Comparison of ENCODE assay signal across 8 mouse cellular contexts in genomic region chr2:165055905-165056304, GRCm38 (mm10). TPM values are rescaled to one million over a fixed set of nuclear protein-coding genes. Genes with fewer than 3 reads are reported as not detected.
DNase-seq lines count a peak whose midpoint lies in the region; ATAC-seq and TF ChIP-seq lines count a peak whose summit lies in the region.

No protein-coding gene starts in this region.

- peak; percentile 52 to 61 for DNase-seq in heart, adult 2 months
- peak; percentile 58 for DNase-seq in kidney, adult 2 months
- DNase-seq in lung, postnatal 0 days (ENCODE audit: low spot score), result peak; percentile 48
- no peak for DNase-seq in testis, postnatal 14 days (ENCODE audit: low spot score)
- no peak for DNase-seq in cerebellum, adult 2 months
- DNase-seq in c-Kit-positive CD71-positive TER-119-positive erythroid progenitor cells, embryonic 14.5 days (ENCODE audit: low spot score), result no peak

- peak overlapping the region; percentile 58 for H3K4me2 ChIP-seq in lung, postnatal 0 days (replicated peaks; ENCODE audit: low read depth, low read length)

- H3K4me3 ChIP-seq in erythroblast, embryonic 14.5 days (replicated peaks), result peak overlapping the region; percentile 42
- peak overlapping the region; percentile 49 for H3K4me3 ChIP-seq in heart, adult 2 months
- peak overlapping the region; percentile 48 for H3K4me3 ChIP-seq in kidney, adult 2 months (ENCODE audit: insufficient read depth, low read depth, low read length)
- H3K4me3 ChIP-seq in lung, postnatal 0 days (ENCODE audit: low read depth, low read length), result peak overlapping the region; percentile 48
- no peak overlapping the region for H3K4me3 ChIP-seq in cerebellum, adult 2 months (replicated peaks; ENCODE audit: insufficient read depth, low read depth, low read length)

- no peak for TF ChIP-seq POLR2A in heart, adult 2 months (IDR thresholded peaks at IDR 0.05; ENCODE audit: insufficient read depth, low read depth, low read length)
- TF ChIP-seq POLR2A in kidney, adult 2 months (IDR thresholded peaks at IDR 0.05; ENCODE audit: low read depth, low read length), result no peak
- TF ChIP-seq POLR2A in cerebellum, adult 2 months (IDR thresholded peaks at IDR 0.05; ENCODE audit: borderline replicate concordance, insufficient read depth, low read length), result no peak

- H3K36me3 ChIP-seq in erythroblast, embryonic 14.5 days (ENCODE audit: control insufficient read depth), result no peaks in the 10 kb centered on the region
- no peaks in the 10 kb centered on the region for H3K36me3 ChIP-seq in heart, adult 2 months (ENCODE audit: control insufficient read depth, insufficient read depth, low read length)
- no peaks in the 10 kb centered on the region for H3K36me3 ChIP-seq in kidney, adult 2 months (ENCODE audit: control insufficient read depth, insufficient read depth, low read length)
- H3K36me3 ChIP-seq in lung, postnatal 0 days (ENCODE audit: insufficient read depth, low read length), result no peaks in the 10 kb centered on the region

- H3K27ac ChIP-seq in heart, adult 2 months, result peak overlapping the region; percentile 66
- peak overlapping the region; percentile 42; the same call in 1 of the 2 replicates for H3K27ac ChIP-seq in kidney, adult 2 months (ENCODE audit: insufficient read depth, low read depth, low read length)
- H3K27ac ChIP-seq in lung, postnatal 0 days (ENCODE audit: low read length), result peak overlapping the region; percentile 68
- no peak overlapping the region for H3K27ac ChIP-seq in cerebellum, adult 2 months (ENCODE audit: insufficient read depth, low read length)

- peak overlapping the region; percentile 52 for H3K9ac ChIP-seq in heart, adult 2 months (ENCODE audit: low read depth, low read length)
- no peak overlapping the region for H3K9ac ChIP-seq in lung, postnatal 0 days (replicated peaks; ENCODE audit: low read depth)

- H3K9me3 ChIP-seq in erythroblast, embryonic 14.5 days (ENCODE audit: control insufficient read depth, low read length), result peaks cover 9% of the 10 kb centered on the region
- no peaks in the 10 kb centered on the region for H3K9me3 ChIP-seq in lung, postnatal 0 days (ENCODE audit: low read length)

- H3K4me1 ChIP-seq in erythroblast, embryonic 14.5 days (ENCODE audit: control insufficient read depth), result no peaks in the 10 kb centered on the region
- H3K4me1 ChIP-seq in heart, adult 2 months (ENCODE audit: control insufficient read depth, insufficient read depth, low read length), result peaks cover 4% of the 10 kb centered on the region
- no peaks in the 10 kb centered on the region for H3K4me1 ChIP-seq in kidney, adult 2 months (ENCODE audit: control insufficient read depth, insufficient read depth, low read length)
- peaks cover 11% of the 10 kb centered on the region for H3K4me1 ChIP-seq in lung, postnatal 0 days (ENCODE audit: insufficient read depth, low read depth, low read length)
- H3K4me1 ChIP-seq in cerebellum, adult 2 months (ENCODE audit: control insufficient read depth, insufficient read depth, low read length), result peaks cover 3% of the 10 kb centered on the region; the same call in 1 of the 2 replicates

- no peak for ATAC-seq in erythroblast, adult 5-6 weeks (replicated peaks; ENCODE audit: low FRiP score, poor library complexity, severe bottlenecking)
- peak; percentile 77 for ATAC-seq in lung, postnatal 0 days

- no peak for TF ChIP-seq CTCF in heart, adult 2 months (IDR thresholded peaks at IDR 0.05)
- TF ChIP-seq CTCF in kidney, adult 2 months (conservative IDR thresholded peaks at IDR 0.05; ENCODE audit: insufficient read depth, insufficient read length, low read depth, low read length), result no peak
- 0 out of 2 replicates have a peak, but pooled peaks have one; percentile 6 for TF ChIP-seq CTCF in lung, postnatal 0 days (IDR thresholded peaks at IDR 0.05)
- no peak for TF ChIP-seq CTCF in cerebellum, adult 2 months (IDR thresholded peaks at IDR 0.05; ENCODE audit: borderline replicate concordance, insufficient read depth, low read depth, low read length)

- TF ChIP-seq EP300 in heart, adult 2 months (IDR thresholded peaks at IDR 0.05; ENCODE audit: insufficient read depth, low read depth, low read length), result 0 out of 2 replicates have a peak, but pooled peaks have one; percentile 10
- TF ChIP-seq EP300 in lung, postnatal 0 days (IDR thresholded peaks at IDR 0.05), result no peak

- intact Hi-C loops in heart, adult 2 months (cut with DNase I), result no loop called here

- WGBS in heart, adult 2 months, result 4% methylated on average over 7 of the region's 7 CpGs
- WGBS in kidney, adult 2 months, result 5% methylated on average over 7 of the region's 7 CpGs
- WGBS in lung, postnatal 0 days, result 2% methylated on average over 7 of the region's 7 CpGs
- 18% methylated on average over 7 of the region's 7 CpGs for WGBS in cerebellum, adult 2 months

- no peaks in the 10 kb centered on the region for H3K79me2 ChIP-seq in heart, adult 2 months (replicated peaks; ENCODE audit: control insufficient read depth, insufficient read depth, low read length)

- peaks cover 24% of the 10 kb centered on the region for H3K27me3 ChIP-seq in erythroblast, embryonic 14.5 days (ENCODE audit: control insufficient read depth)
- no peaks in the 10 kb centered on the region for H3K27me3 ChIP-seq in heart, adult 2 months (ENCODE audit: control insufficient read depth, insufficient read depth, low read length)
- H3K27me3 ChIP-seq in kidney, adult 2 months (replicated peaks; ENCODE audit: control insufficient read depth, insufficient read depth, low read length), result no peaks in the 10 kb centered on the region
- no peaks in the 10 kb centered on the region for H3K27me3 ChIP-seq in lung, postnatal 0 days (replicated peaks; ENCODE audit: insufficient read depth, low read length)
- H3K27me3 ChIP-seq in cerebellum, adult 2 months (ENCODE audit: control insufficient read depth, insufficient read depth, low read length), result no peaks in the 10 kb centered on the region

RNA-seq across cellular contexts. Expression of gene Cd40, which starts 0.5 kb away (rescaled TPM):
- 0.02 TPM in 1 of 2 replicates, not detected in the other for polyA plus RNA-seq in erythroblast, embryonic 14.5 days (2012)
- total RNA-seq in erythroblast, adult 5-6 weeks (2015; ENCODE audit: low replicate concordance), result 10.2 TPM in 1 of 2 replicates, not detected in the other
- total RNA-seq in erythroblast, adult 5-6 weeks (2017; ENCODE audit: low replicate concordance), result 3.6 and 5.1 TPM in 2 replicates
- total RNA-seq in heart, adult 2 months (2021), result 1 to 10 TPM; 2.0 to 2.2 TPM
- 4.6 and 7.1 TPM in 2 replicates for polyA plus RNA-seq in heart, adult 2 months (2012; rRNA removed)
- polyA plus RNA-seq in kidney, adult 2 months (2012; rRNA removed), result 6.1 and 11.2 TPM in 2 replicates
- 57.9 and 77.5 TPM in 2 replicates for polyA plus RNA-seq in lung, postnatal 0 days (2015; fragmentation: Nextera tagmentation; extraction: Ambion mirVana)
- polyA plus RNA-seq in cerebellum, adult 2 months (2012; rRNA removed), result 2.1 TPM in 2 replicates

RNA-seq across cellular contexts. Expression of gene Ncoa5, which starts 21.2 kb away (rescaled TPM):
- polyA plus RNA-seq in erythroblast, embryonic 14.5 days (2012), result 1.7 and 1.8 TPM in 2 replicates
- 1.2 and 5.4 TPM in 2 replicates for total RNA-seq in erythroblast, adult 5-6 weeks (2015; ENCODE audit: low replicate concordance)
- total RNA-seq in erythroblast, adult 5-6 weeks (2017; ENCODE audit: low replicate concordance), result 10.3 and 15.6 TPM in 2 replicates
- 10 to 100 TPM; 18.6 to 20.6 TPM for total RNA-seq in heart, adult 2 months (2021)
- 16.4 and 21.2 TPM in 2 replicates for polyA plus RNA-seq in heart, adult 2 months (2012; rRNA removed)
- 31.3 and 34.4 TPM in 2 replicates for polyA plus RNA-seq in kidney, adult 2 months (2012; rRNA removed)
- polyA plus RNA-seq in lung, postnatal 0 days (2015; fragmentation: Nextera tagmentation; extraction: Ambion mirVana), result 21.6 and 28.7 TPM in 2 replicates
- polyA plus RNA-seq in cerebellum, adult 2 months (2012; rRNA removed), result 54.9 and 56.7 TPM in 2 replicates

RNA-seq across cellular contexts. Expression of gene 1700025C18Rik, which starts 34.6 kb away (rescaled TPM):
- not detected in 2 replicates for polyA plus RNA-seq in erythroblast, embryonic 14.5 days (2012)
- not detected in 2 replicates for total RNA-seq in erythroblast, adult 5-6 weeks (2015; ENCODE audit: low replicate concordance)
- not detected in 2 replicates for total RNA-seq in erythroblast, adult 5-6 weeks (2017; ENCODE audit: low replicate concordance)
- total RNA-seq in heart, adult 2 months (2021), result not detected
- polyA plus RNA-seq in heart, adult 2 months (2012; rRNA removed), result not detected in 2 replicates
- not detected in 2 replicates for polyA plus RNA-seq in kidney, adult 2 months (2012; rRNA removed)
- not detected in 2 replicates for polyA plus RNA-seq in lung, postnatal 0 days (2015; fragmentation: Nextera tagmentation; extraction: Ambion mirVana)
- not detected in 2 replicates for polyA plus RNA-seq in cerebellum, adult 2 months (2012; rRNA removed)

Comparison
In these comparisons a context has a peak if more than half of its experiments do, and no peak if none do; other contexts are left out.
1. DNase-seq: peak in heart, adult 2 months (2 of 2), kidney, adult 2 months (single experiment) and lung, postnatal 0 days (single experiment); none in testis, postnatal 14 days (single experiment), cerebellum, adult 2 months (0 of 2) and c-Kit-positive CD71-positive TER-119-positive erythroid progenitor cells, embryonic 14.5 days (single experiment).